Mouse (Mus musculus): ENCODE measurements around the gene Cd302. TPM values are rescaled to one million over a fixed set of nuclear protein-coding genes. Genes with fewer than 3 reads are reported as not detected.

The Cd302 gene
- 10 to 100 TPM in 1 of 2 experiments, 1 to 10 TPM in 1; 9.7 to 14.7 TPM for total RNA-seq (2021)
- long read RNA-seq, experiment 1, transcript Cd302-202 (6 exons, 1,354 nt), result major isoform, 19 of 23 reads
- long read RNA-seq, experiment 1, partial matches to known transcripts, result 2 of 23 reads
- long read RNA-seq, experiment 1, other reads (novel, unspliced or antisense), result 2 of 23 reads
- long read RNA-seq, experiment 2, transcript Cd302-202 (6 exons, 1,354 nt), result major isoform, 22 of 24 reads
- long read RNA-seq, experiment 2, partial matches to known transcripts, result 0 of 24 reads
- long read RNA-seq, experiment 2, other reads (novel, unspliced or antisense), result 2 of 24 reads

GRCm38 (mm10) chr2:60284467-60284821, at the start of gene Cd302:
TSS of gene Cd302 (minus strand) at chr2:60284488.
- no peak for DNase-seq

GRCm38 (mm10) chr2:60328641-60329040, 44.4 kb upstream of the Cd302 start:
- no peak for DNase-seq

GRCm38 (mm10) chr2:60327581-60327980, 43.3 kb upstream of the Cd302 start:
- DNase-seq, result no peak

GRCm38 (mm10) chr2:60326948-60327347, 42.7 kb upstream of the Cd302 start:
- DNase-seq, result no peak

- no peak for DNase-seq
Observed at GRCm38 (mm10) chr2:60323411-60323810, 39.1 kb upstream of the Cd302 start.

DNA sequence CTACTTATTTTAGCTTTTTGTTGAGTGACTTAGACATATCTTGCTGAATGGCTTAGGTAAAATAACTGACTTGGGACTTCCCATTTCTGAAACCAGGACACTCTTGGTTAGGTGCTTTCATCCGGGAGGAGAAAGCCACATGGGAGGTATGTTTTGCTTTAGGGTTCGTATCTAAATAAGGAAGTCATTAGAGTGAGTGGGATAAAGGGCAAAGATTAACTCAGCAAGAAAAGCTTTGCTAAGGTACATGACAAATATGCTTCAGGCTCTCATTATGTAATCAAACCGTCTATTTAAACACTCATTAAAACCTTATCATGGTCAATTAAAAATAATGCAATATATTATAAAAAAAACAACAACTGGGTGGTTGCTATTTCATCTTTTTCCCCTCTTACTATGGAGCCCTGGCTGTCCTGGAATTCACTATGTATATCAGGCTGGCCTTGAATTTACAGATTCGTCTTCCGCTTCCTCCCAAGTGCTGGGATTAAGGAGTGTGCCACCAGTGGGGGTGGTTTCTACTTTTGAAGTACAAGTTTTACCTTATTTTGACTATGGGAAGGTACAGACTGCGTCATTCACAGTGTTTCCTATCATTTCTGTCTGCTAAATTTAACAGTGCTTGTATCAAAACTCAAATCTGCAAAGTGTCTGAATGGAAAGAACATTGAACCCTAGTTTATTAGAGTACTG, 37.9 kb upstream of the Cd302 start:
- no peak for DNase-seq

DNA sequence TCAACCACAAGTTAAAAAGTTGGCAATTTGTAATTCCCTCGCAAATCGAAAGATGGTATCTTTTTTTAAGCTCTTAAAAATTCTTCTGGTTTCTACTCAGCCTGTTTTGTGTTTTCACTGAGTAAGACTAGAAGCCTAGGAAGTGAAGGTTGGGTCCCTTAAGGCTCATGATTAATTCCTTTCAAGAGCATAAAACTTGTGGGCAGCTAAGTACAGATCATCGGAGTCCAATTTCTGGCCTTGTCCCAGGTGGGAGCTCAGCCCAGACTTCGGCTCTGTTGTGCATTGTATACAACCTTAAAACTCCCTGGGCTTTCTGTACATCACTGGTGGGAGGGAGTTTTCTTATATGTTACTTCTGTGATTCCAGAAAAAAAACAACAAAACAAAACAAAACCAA, 19.5 kb upstream of the Cd302 start:
- no peak for DNase-seq

DNA sequence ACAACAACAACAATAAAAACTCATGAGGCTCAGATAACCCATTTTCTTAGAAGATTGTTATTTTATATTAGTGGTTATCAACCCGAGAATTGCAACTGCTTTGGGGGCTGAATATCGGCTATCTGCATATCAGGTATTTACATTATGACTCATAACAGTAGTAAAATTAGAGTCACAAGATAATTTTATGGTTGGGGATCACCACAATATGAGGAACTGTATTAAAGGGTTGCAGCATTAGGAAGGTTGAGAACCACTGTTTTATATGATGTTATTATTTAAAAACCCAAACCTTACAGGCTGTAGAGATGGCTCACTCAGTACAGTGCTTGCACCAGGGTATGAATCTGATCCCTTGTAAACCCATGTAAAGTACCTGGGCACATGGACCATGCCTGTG, 15.0 kb upstream of the Cd302 start:
- no peak for DNase-seq

DNA sequence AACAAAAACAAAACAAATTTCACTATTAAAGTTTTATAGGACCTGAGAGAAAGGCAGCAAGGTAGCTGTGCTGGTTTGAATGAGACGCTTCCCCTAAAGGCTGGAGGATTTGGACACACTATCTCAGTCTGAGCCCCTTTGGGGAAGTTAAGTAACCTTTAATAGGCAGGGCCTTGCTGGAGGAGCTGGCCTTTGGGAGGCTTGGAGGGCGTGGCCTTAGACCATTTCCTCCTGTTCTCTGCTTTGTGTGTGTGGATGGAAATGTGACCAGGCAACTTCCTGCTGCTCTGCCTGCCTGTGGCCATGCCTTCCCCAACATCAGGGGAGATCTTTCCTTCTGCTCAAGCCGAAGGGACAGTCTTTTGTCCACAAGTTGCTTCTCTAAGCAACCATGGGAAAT, 14.0 kb upstream of the Cd302 start:
- DNase-seq, result no peak

- DNase-seq, result no peak
Observed at GRCm38 (mm10) chr2:60291381-60291780, 7.1 kb upstream of the Cd302 start.

GRCm38 (mm10) chr2:60289451-60289850, 5.2 kb upstream of the Cd302 start:
- no peak for DNase-seq

GRCm38 (mm10) chr2:60288606-60289005, 4.3 kb upstream of the Cd302 start:
- no peak for DNase-seq

- no peak for DNase-seq
Observed at GRCm38 (mm10) chr2:60285107-60285617, 874 bp upstream of the Cd302 start.

DNA sequence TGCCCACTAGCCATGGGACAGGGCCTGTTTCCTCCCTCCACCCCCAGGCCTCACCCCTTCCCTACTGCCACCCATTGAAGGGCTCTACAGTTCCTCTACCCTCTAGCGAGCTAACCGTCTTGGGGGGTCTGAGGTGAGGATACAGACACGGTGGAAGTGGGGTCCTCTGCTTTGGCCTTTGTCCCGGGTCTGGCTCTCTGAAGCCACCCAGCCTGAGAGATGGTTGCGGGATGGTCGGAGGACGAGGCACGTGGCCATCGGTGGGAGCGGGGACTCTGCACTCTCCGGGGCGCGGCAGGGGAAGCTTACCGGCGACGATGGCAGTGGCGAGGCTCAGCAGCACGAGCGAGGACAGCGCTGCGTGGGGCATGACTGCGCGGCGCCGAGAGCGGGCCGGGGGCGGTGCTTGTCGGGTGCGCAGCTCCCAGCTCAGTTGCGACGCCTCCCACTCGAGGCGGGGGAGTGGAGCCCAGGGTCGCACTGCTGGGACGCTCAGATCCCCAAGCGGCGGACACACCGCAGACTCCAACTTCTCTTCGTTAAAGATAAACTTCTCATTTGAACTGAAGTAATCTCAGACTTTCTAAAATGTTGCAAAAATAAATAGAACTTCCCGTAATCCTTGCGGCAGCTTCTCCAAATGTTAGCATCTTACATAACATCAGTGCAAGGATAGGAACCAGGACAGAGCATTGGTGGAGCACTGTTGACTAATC, 379 bp downstream of the Cd302 start:
- peak; percentile 71 for DNase-seq

DNA sequence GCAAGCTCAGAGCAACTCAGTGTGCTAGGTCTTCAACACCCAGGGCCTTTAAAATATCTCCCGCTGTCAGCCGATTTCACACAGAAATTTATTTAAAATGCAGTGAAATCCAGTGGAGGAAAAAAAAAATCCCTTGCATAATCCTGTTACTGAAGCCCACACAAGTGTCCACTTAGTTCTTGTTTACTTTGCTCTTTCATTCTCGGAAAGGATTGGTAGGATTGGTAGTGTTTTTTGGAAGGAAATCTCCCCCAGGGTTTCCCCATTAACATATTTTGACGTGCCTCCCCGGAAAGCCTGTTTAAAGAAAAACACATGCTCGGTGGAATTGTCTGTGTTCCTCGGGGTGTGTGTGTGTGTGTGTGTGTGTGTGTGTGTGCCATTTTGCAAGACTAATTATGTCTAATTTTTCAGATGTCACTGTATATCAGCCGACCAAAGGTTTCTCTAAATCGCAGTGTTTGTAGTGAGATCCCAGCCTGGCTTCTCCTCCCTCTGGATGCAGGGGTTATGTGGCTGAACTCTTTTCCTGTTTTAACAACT, 1.0 kb downstream of the Cd302 start:
- DNase-seq, result no peak

GRCm38 (mm10) chr2:60282625-60283024, 1.7 kb downstream of the Cd302 start:
- no peak for DNase-seq

- no peak for DNase-seq
Observed at GRCm38 (mm10) chr2:60278627-60279026, 5.7 kb downstream of the Cd302 start.

DNA sequence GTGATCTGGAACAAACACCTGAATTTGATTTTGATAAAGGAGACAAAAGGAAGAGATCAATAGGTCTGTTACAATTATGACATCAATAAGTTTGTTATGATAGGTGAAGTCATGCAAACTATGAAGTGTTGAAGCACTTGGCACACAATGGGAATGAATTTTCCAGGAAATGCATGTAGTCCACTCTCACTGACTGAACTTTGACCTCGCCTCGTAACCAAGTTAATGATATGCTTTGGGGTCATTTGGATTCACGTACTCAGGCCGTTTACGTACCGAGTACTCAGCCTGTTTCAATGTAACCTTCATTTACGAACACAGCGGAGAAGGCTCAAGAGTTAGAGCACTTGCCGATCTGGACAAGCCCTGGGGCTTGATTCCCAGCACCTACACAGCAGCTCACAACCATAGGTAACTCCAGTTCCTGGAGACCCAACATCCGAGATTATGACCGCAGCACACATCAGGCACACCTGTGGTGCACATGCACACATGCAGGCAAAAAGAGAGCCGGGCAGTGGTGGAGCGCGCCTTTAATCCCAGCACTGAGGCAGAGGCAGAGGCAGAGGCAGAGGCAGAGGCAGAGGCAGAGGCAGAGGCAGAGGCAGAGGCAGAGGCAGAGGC, 14.3 kb downstream of the Cd302 start:
- no peak for DNase-seq

GRCm38 (mm10) chr2:60267567-60267966, 16.7 kb downstream of the Cd302 start:
- DNase-seq, result no peak

GRCm38 (mm10) chr2:60260621-60261350, 23.5 kb downstream of the Cd302 start:
- DNase-seq, result no peak

- no peak for DNase-seq
Observed at GRCm38 (mm10) chr2:60259186-60259585, 25.1 kb downstream of the Cd302 start.

DNA sequence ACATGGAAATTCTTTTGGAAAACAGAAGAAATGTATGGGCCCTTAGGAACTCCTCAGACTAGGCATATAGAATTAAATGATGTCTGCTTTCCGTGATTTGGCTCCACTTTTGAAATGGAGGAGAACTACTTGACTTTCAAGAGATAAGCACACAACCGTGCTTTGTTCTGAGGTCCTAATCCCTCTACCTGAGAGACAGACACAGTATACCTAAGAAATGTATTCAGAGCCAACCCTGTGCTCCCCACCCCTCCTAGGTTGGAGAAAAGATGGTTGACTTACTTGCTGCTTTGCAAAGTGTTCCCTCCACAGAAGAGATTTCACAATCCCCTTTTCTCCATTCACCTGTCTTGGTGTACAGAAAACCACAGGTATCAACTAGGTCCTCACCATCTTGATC, 27.5 kb downstream of the Cd302 start:
- DNase-seq, result no peak

All from gastrocnemius, postnatal 25 days (tissue).